Mouse (Mus musculus) erythroblast, embryonic 14.5 days (primary cell): ENCODE results near the gene Tab2.

Experiments
- GATA1 ChIP-seq: IDR thresholded peaks from 2 replicates; pipeline ENCODE4 v1.6.1; 2012; ENCODE audit warnings: low read length, inconsistent platforms, mixed read lengths
- TAL1 ChIP-seq: IDR thresholded peaks from 3 replicates; pipeline ENCODE4 v1.6.1; 2012; ENCODE audit warnings: low read length, inconsistent platforms, mixed read lengths

DNA sequence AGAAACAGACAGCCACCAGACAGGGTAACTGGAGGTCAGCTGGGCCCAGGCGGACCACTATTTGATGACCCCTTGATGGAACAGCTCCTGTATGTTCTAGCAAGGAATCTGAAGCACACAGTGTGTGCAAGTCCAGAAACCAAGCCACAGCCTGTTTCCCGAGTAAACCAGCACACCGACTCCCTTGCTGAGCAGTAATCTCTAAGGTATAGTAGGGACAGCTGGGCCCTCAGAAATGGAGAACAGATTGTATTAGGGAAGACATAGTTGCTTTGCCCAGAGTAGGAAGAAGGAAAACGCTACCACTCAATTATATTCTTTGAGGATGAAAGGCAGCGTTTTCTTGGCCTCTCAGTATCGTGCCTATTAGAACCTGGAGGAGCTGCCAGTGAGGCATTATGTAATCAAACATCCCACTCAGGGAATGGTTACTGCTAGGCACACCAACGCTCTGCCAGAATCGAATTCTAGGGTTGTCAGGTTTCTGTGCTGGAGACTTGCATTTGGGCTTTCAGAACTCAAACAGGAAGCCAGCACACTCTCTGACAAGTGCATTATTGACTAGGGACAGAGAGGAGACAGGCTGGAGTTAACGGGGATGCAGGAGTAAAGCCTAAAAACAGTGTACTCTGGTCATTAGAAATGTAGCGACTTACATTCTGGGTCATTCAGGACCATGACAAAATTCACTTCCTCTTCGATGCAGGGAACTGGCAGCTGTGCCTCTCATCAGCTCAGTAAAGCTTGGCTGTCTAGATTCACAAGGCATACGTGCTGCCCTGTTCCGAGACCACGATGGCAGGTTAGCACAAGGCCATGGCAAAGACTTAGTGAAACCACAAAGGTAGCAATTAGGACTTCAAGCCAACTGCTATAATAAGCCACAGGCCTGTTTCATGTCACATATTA, 55.1 kb downstream of the Tab2 start:
- no peak for TF ChIP-seq GATA1
- no peak for TF ChIP-seq TAL1
